Mouse (Mus musculus): ENCODE results near the gene Cirbp. TPM values are rescaled to one million over a fixed set of nuclear protein-coding genes. Genes with fewer than 3 reads are reported as not detected.

Cirbp gene
- polyA plus RNA-seq, 1 experiment from 2014 or later, result 345 TPM

DNA sequence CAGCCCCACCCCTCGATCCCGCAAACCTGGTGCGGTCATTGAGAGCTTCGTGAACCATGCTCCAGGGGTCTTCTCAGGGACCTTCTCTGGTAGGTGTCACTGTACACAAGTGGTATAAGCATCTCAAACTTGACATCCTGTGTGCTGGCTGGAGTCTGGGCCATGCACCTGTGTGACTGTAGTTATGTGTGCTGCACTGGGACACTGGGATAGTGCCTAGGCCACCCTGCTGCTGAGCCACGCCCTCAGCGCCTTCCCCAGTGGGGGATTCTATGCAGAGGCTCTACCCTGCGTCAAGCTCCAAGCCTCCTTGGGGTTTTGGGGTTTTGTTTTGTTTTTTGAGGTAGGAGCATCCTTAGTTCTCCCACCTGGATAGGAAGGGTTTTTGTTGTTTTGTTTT is 11.4 kb upstream of the Cirbp start:
- Histone ChIP-seq H3K27me3 (replicated peaks) (no peaks in the 10 kb centered on the region), H3K27ac (replicated peaks) (peak overlapping the region; percentile 52), H3K9me3 (replicated peaks) (no peaks in the 10 kb centered on the region), H3K4me3 (replicated peaks) (no peak overlapping the region), H3K36me3 (peaks cover 56% of the 10 kb centered on the region), H3K4me1 (peaks cover 72% of the 10 kb centered on the region), H3K9ac (replicated peaks) (0 out of 2 replicates have a peak overlapping the region, but pooled peaks have one; percentile 1), H3K4me2 (no peak overlapping the region)
- 79% methylated on average over 7 of the region's 7 CpGs for WGBS
- no peak for ATAC-seq (ENCODE audit: low FRiP score)

DNA sequence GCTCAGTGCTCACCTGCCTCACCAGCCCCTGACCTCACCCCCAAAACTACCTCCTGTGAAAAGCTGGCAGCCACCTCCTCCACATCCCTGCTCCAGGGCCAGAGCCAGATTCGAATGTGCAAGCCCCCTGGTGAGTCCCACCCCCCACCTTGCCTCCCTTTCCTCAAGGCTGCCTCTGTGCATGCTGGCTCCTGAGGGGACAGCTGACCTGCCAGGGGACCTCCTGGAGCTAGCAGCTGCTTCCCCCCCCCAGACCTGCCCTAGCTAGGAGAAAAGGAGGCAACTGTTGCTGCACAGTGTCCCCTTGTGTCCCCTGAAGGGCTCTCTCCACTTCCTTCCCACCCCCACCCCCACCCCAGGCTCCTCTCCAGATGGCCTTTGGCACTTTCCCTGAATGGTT is 10.5 kb upstream of the Cirbp start:
- Histone ChIP-seq H3K36me3 (peaks cover 56% of the 10 kb centered on the region), H3K27me3 (replicated peaks) (no peaks in the 10 kb centered on the region), H3K4me2 (no peak overlapping the region), H3K4me1 (peaks cover 78% of the 10 kb centered on the region), H3K4me3 (replicated peaks) (no peak overlapping the region), H3K9me3 (replicated peaks) (no peaks in the 10 kb centered on the region), H3K9ac (replicated peaks) (no peak overlapping the region), H3K27ac (replicated peaks) (peak overlapping the region; percentile 52)
- ATAC-seq (ENCODE audit: low FRiP score), result no peak
- WGBS, result 31% methylated on average over 1 of the region's 1 CpGs

DNA sequence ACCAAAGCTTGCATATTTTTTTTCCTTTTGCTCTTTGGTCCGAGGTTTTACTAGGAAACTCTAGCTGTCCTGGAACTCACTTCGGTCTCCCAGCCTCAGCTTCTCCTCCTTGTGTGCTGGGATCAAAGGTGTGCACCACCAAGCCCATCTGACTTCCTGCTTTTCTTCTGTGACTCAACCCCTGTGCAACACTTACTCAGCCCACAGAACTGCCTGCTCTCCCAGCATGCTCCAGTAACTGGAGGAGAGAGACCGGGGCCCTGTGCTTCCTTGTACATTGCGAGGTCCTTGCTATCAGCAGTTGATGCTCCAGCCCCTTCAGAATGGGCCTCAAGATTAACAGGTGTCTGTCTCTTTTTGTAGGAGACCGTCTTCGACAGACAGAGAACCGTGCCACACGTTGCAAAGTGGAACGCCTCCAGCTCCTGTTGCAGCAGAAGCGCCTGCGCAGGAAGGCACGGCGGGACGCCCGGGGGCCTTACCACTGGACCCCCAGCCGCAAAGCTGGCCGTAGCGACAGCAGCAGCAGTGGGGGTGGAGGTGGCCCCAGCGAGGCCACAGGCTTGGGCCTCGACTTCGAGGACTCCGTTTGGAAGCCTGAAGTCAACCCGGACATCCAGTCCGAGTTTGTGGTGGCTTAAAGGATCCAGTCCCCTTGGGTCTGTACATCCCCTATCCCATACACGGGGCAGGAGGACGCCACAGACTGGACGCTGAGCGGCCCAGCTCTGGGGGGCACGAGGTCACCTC is 9.6 kb upstream of the Cirbp start:
- no peak for ATAC-seq (ENCODE audit: low FRiP score)
- Histone ChIP-seq H3K4me2 (no peak overlapping the region), H3K4me3 (replicated peaks) (no peak overlapping the region), H3K4me1 (peaks cover 87% of the 10 kb centered on the region), H3K9ac (replicated peaks) (no peak overlapping the region), H3K27me3 (replicated peaks) (no peaks in the 10 kb centered on the region), H3K36me3 (peaks cover 56% of the 10 kb centered on the region), H3K27ac (replicated peaks) (peak overlapping the region; percentile 52), H3K9me3 (replicated peaks) (no peaks in the 10 kb centered on the region)
- 91% methylated on average over 29 of the region's 29 CpGs for WGBS

DNA sequence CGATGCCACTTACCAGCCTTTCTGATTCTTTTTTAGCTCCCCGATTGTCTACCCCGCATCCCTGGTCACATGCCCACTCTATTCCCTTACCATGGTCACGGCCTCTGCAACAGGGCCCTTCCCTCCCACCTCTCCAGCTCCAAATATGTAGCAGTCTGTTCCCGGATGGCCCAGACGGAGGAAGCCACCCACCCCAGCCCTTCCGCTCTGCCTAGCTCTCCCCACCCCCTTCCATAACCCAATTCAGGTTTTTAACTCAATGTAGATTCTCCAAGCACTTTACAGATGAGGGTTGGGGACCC is 9.1 kb upstream of the Cirbp start:
- H3K4me1 ChIP-seq, result peaks cover 89% of the 10 kb centered on the region
- 59% methylated on average over 7 of the region's 7 CpGs for WGBS
- no peak overlapping the region for H3K4me2 ChIP-seq
- H3K27ac ChIP-seq (replicated peaks), result peak overlapping the region; percentile 52
- no peak overlapping the region for H3K9ac ChIP-seq (replicated peaks)
- H3K9me3 ChIP-seq (replicated peaks), result no peaks in the 10 kb centered on the region
- H3K36me3 ChIP-seq, result peaks cover 56% of the 10 kb centered on the region
- no peak for ATAC-seq (ENCODE audit: low FRiP score)
- no peak overlapping the region for H3K4me3 ChIP-seq (replicated peaks)
- no peaks in the 10 kb centered on the region for H3K27me3 ChIP-seq (replicated peaks)

DNA sequence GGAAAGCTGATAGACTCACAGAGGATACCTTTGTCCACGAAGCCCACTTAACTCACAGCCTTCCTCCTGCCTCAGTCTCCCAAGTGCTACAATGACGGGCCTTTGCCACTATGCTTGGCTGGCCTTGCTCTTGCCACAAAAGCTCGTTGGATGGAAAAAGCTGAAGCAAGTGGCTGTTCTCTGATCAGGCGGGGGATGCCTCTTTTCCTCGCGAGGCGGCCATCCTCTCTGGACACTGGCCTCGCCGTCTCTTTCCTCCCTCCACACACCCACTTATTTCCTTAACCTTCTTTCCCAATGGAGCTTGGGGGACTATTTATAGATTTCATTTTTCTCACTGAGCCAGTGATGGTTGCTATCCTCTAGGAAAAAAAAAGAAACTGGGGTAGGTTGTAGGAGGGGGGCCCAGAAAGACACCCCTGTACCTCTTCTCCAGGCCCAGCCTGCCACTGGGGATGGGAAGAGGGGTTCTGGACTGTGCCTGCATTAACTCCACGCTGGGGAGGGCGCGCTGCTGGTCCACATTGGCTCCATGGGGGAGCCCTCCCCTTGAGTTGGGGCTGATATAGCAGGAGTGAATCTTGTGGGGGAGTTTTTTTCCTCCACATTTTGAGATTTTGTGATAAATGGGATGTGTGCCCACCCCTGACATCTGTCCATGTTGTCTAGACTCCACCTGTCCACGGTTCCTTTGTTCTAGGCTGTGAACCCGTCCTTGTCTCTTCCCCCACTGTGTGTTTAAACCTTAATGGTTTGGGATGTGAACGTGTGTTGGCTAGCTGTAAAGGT is 8.4 kb upstream of the Cirbp start:
- Histone ChIP-seq H3K9ac (replicated peaks) (no peak overlapping the region; the same call in 1 of the 2 replicates), H3K4me2 (no peak overlapping the region), H3K27ac (replicated peaks) (peak overlapping the region; percentile 89), H3K9me3 (replicated peaks) (no peaks in the 10 kb centered on the region), H3K27me3 (replicated peaks) (no peaks in the 10 kb centered on the region), H3K36me3 (peaks cover 52% of the 10 kb centered on the region), H3K4me1 (peaks cover 88% of the 10 kb centered on the region), H3K4me3 (replicated peaks) (no peak overlapping the region)
- no peak for ATAC-seq (ENCODE audit: low FRiP score)
- WGBS, result 52% methylated on average over 15 of the region's 15 CpGs

DNA sequence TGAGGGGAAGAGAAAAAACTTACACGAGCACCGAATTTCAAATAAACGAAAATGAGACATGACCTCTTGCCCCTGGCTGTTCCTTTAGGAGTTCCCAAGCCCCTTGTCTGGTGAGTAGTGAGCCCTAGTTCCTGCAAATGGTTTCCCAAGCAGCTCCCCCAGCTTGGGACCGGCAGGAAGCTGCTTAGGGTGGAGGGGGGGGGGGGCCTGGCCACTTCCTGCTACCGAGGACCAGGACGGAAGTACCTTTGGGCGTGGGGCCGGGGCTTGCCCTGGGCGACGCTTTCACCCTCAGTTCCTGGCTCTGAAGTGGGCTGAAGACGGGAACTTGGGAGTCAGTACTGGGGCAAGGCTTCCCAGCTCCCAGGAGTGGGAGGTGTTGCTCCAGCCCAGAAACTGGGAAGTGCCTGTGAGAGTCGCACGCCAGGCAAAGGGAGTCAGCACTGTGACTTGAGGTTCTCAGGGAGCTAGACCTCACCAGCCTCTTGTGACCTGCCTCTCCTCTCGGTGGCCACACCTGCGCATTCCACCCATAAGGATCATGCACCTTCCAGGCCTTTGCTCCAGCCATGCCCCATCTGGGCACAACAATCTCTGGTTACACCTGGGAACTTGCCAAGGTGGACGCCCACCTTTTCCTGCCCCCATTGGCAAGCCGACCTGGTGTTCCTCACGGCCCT is 7.3 kb upstream of the Cirbp start:
- Histone ChIP-seq H3K9ac (replicated peaks) (peak overlapping the region; percentile 7; the same call in 1 of the 2 replicates), H3K27ac (replicated peaks) (peak overlapping the region; percentile 89), H3K4me1 (peaks cover 80% of the 10 kb centered on the region), H3K4me3 (replicated peaks) (0 out of 2 replicates have a peak overlapping the region, but pooled peaks have one; percentile 1), H3K36me3 (peaks cover 44% of the 10 kb centered on the region), H3K9me3 (replicated peaks) (no peaks in the 10 kb centered on the region), H3K27me3 (replicated peaks) (no peaks in the 10 kb centered on the region), H3K4me2 (peak overlapping the region; percentile 78)
- 13% methylated on average over 18 of the region's 18 CpGs for WGBS
- ATAC-seq (ENCODE audit: low FRiP score), result no peak

DNA sequence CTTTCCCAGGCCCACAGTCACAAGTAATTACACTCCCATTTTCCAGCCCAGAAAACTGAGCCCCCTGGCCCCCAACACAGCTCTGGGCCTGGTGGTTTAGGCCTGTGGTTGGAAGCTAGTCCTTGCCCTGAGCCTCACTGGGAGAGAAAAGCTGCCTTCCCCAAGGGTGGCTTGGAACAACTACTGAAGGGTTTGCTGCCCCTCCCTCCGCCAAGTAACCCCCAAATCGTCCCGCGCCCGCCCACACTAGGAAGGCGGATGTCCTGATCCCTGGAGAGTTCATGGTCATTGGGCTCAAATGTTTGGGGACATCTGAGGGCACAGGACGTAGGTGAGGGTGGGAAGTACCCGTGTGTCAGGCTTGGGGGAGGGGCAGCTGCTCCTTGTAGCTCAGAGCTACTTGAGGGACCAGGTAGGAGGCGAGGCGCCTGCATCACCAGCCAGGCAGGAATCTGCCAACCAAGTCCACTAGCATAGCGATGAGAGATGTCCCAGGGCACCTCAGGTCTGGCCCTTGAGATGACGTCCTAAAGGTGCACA is 6.7 kb upstream of the Cirbp start:
- Histone ChIP-seq H3K4me1 (peaks cover 79% of the 10 kb centered on the region), H3K9me3 (replicated peaks) (no peaks in the 10 kb centered on the region), H3K36me3 (peaks cover 37% of the 10 kb centered on the region), H3K27me3 (replicated peaks) (no peaks in the 10 kb centered on the region), H3K9ac (replicated peaks) (peak overlapping the region; percentile 52), H3K4me2 (peak overlapping the region; percentile 78), H3K4me3 (replicated peaks) (peak overlapping the region; percentile 44), H3K27ac (replicated peaks) (peak overlapping the region; percentile 89)
- peak; percentile 36; the same call in 1 of the 2 replicates for ATAC-seq (ENCODE audit: low FRiP score)
- WGBS, result 9% methylated on average over 12 of the region's 12 CpGs

DNA sequence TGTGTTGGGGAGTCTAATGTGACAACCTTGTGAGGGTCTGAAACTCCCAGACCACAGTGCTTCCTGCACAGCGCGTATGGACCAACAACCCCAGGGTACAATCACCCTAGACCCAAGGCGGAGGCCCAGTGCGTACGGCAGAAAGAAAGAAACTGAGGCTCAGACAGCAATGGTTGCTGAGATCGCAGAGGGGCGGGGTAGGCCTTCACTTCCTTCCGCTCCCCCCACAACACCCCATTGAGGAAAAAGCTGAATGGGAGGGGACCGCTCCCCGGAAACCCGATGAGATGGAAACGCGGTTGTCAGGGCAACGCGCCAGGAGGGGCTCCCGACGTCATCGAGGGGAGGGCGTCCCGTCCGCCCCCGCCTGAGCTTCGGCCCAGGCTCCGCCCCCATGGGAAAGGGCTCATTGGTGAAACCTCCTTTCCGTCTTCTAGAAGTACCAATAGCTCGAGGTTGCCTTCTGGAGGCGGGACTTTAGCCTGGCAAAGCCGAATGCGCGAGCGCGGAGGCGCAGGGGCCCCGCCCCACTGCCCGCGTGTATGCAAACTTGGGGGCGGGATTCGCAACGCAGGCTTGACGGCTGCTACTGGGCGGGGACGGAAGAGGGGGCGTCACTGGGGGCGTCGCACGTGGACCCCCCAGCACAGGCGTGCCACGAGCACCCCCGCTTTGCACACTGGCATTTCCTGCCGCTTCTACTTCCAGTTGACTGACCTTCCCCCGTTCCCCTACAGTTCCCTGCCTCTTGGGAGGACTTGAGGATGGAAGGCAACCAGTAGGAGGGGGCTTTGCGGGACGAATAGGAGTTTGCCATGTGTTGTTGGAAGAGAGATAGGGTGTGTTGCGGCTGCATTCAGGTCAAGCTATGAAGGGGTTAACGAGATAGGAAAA is 6.0 kb upstream of the Cirbp start:
- Histone ChIP-seq H3K4me3 (replicated peaks) (peak overlapping the region; percentile 44), H3K27ac (replicated peaks) (peak overlapping the region; percentile 89), H3K4me1 (peaks cover 79% of the 10 kb centered on the region), H3K4me2 (peak overlapping the region; percentile 78), H3K9ac (replicated peaks) (peak overlapping the region; percentile 52), H3K27me3 (replicated peaks) (no peaks in the 10 kb centered on the region), H3K9me3 (replicated peaks) (no peaks in the 10 kb centered on the region), H3K36me3 (peaks cover 30% of the 10 kb centered on the region)
- WGBS, result under 1% methylated on average over 55 of the region's 55 CpGs
- peak; percentile 89 for ATAC-seq (ENCODE audit: low FRiP score)

DNA sequence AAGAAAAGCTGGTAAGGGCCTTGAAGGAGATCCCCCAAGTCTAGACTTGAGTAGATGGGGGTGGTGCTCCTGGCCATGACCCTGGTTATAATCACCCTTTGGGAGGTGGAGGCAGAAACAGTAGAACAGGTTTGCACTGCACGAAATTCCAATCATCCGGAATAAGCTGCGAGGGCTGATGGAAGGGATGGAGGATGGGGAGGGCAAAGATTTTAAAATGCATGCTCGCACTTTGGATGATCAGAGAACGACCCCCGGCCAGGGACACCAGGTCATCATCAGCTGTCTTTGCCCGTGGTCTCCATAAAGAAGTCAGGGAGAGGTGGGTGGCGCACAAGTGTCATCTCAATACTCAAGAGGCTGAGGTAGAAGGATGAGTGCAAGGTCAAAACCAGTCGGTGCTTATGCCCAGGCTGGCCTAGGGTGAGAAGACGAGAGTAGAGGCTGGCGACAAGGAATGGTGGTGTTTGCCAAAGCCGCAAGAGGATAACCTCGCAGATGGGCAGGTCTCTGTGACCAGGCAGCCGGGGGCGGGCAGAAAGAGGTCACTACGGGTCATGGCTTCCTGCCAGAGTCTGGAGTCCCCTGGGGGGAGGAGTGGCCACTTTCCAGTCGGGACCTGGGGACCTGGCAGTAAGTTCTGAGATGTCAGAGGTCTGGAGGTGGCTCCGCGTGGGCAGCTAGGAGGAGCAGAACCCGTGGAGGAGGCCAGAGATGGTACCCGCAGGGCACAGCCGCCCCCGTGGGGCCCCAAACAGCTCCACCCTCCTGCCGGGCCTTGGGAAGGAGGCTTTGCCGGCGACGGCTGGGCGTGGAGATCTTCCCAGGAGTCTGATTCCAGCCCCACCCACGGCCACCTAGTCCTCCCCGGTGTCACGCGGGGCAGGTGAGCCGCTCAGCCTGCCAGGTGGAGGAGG is 5.1 kb upstream of the Cirbp start:
- Histone ChIP-seq H3K36me3 (peaks cover 21% of the 10 kb centered on the region), H3K27me3 (replicated peaks) (no peaks in the 10 kb centered on the region), H3K4me3 (replicated peaks) (peak overlapping the region; percentile 44), H3K9ac (replicated peaks) (peak overlapping the region; percentile 36), H3K4me2 (peak overlapping the region; percentile 78), H3K4me1 (peaks cover 78% of the 10 kb centered on the region), H3K27ac (replicated peaks) (peak overlapping the region; percentile 89), H3K9me3 (replicated peaks) (no peaks in the 10 kb centered on the region)
- WGBS, result 2% methylated on average over 33 of the region's 33 CpGs
- ATAC-seq (ENCODE audit: low FRiP score), result no peak

All from neural tube, embryonic 15.5 days (tissue).